Mouse (Mus musculus) small intestine, adult 2 months (tissue): Measurements from ENCODE around the gene Med26.

Experiments
- CTCF ChIP-seq: fragments of 200-500 bp; IDR thresholded peaks from 2 replicates; pipeline ENCODE4 v1.5.1; 2012; ENCODE audit warnings: low read depth, mild to moderate bottlenecking, control low read depth, inconsistent platforms, low read length, moderate library complexity, mixed read lengths; ENCODE audit not compliant: insufficient replicate concordance, insufficient read length; ENCODE audit errors: extremely low read depth
- POLR2A ChIP-seq: fragments of 200-500 bp; IDR thresholded peaks from 2 replicates; pipeline ENCODE4 v1.6.1; 2012; ENCODE audit warnings: low read depth, mild to moderate bottlenecking, control low read depth, inconsistent platforms, low read length, moderate library complexity

- TF ChIP-seq CTCF (no peak), POLR2A (no peak)
Observed at GRCm38 (mm10) chr8:72453904-72454303, 94.2 kb downstream of the Med26 start.
